Mouse (Mus musculus): ENCODE data around the gene Rgr.
A peak's percentile ranks its signal among the peaks of the same experiment; 100 is the strongest.

Gene Rgr

DNA sequence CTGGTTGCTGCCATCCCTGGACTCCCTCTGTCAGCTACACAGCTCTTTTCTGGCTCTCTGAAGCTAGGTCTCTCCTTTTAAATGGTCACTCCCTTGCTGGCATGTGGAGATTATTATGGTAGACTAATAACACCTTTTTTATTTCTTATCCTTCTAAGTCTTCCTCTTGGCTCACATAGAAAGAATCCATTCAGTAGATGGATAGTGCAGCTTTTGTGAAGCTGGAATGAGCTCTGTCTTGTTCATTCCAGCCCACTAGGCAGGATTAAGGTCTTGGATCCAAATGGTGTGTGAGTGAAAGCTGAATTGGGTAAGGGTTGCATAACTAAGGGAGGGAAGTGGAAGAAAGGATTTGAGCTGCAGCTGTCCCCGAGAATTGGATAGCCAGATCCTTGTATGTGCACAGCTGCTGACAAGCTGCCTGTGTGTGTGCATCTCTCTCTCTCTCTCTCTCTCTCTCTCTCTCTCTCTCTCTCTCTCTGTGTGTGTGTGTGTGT is at the start of gene Rgr:
Gene Rgr, minus strand, starts transcription at position 51 of the 497 bp plus-strand sequence.
- DNase-seq (ENCODE audit: extremely low spot score): no peak

GRCm38 (mm10) chr14:37097956-37098530 is 49.3 kb upstream of the Rgr start, which contains the start of gene Cdhr1:
Cdhr1 (minus strand) TSS chr14:37098347.
- DNase-seq (ENCODE audit: extremely low spot score): peak; percentile 53

DNA sequence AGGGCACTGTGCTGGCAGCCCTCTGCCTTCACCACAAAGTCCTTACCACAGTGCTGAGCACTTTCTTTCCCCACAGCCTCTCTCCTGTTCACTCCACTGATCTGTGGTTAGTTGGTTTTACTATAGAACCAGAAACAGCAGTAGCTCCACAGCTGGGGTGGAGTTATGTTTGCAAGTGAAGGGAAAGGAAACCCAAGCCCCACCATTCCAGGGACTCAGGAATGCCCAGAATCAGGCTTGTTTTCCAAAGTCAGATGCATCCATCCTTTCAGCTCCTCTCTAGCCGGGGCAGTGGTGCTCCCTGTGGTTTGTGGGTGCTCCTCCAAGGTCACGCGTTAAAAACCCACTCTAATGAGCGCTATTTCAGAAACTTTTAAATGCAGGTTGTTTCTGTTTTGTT is 46.8 kb upstream of the Rgr start:
- no peak for DNase-seq (ENCODE audit: extremely low spot score)

DNA sequence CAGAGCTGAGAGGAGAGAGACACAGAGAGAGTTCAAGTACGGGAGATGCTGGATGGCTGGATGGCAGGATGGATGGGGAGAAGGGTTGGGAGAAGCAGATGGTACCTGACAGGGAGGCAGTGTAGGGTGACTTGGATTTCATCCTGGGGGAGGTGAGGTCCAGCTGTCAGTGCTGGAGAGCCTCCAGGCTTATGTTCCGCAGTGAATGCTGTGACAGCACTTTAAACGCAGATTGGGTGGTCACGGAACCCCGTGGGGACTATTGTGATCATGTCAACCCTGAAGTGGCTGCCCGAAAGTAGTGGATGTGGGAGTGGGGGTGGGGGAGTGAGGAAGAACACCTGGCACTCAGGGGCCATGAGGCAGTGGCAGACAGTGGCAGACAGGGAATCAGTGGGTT is 45.7 kb upstream of the Rgr start:
- no peak for DNase-seq (ENCODE audit: extremely low spot score)

- no peak for DNase-seq (ENCODE audit: extremely low spot score)
Observed at GRCm38 (mm10) chr14:37083755-37084154, 35.0 kb upstream of the Rgr start.

- no peak for DNase-seq (ENCODE audit: extremely low spot score)
Observed at GRCm38 (mm10) chr14:37080724-37081123, 32.0 kb upstream of the Rgr start.

GRCm38 (mm10) chr14:37068516-37068915 is 19.8 kb upstream of the Rgr start:
- peak; percentile 64 for DNase-seq (ENCODE audit: extremely low spot score)

DNA sequence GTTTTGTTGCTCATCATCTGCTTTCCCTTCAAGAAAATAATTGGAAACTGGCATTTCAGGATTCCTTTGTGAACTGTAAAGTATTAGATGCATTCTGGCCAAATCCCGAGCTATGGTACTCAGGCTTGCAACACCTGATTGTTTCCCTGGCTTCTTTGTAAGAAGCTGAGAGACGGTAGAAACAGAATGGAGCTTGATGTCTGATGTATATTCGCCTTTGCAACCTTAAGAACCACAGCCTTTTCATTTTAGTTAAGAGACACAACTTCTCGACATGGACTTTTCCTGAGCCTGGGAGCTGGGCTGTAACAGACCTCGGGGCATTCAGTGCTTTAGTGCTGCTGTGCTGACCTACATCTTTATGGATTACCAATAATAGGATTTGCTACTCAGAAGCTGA is 18.9 kb upstream of the Rgr start, which contains the start of gene Lrit2:
Gene Lrit2, plus strand, starts transcription at position 301 of the 400 bp plus-strand sequence.
- no peak for DNase-seq (ENCODE audit: extremely low spot score)

DNA sequence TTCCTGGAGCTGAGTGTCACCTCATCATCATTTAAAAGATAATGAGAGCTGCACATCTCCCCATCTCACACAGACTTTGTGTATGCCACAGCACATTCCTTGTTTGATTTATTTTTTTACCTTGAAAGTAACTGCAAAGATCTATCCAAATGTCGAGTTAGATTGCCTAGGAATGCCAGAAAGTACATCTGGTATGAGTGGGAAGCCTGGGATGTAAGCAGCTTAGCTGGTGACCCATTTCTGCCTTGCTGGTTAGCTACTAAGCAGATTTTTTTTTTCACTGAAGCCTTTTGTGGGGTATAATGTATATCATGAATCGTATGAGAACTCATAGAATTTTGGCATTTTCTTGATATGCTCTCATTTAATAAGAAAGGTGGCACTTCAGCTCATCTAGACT is 17.9 kb upstream of the Rgr start:
- no peak for DNase-seq (ENCODE audit: extremely low spot score)

- DNase-seq (ENCODE audit: extremely low spot score): no peak
Observed at GRCm38 (mm10) chr14:37064849-37065248, 16.1 kb upstream of the Rgr start.

DNA sequence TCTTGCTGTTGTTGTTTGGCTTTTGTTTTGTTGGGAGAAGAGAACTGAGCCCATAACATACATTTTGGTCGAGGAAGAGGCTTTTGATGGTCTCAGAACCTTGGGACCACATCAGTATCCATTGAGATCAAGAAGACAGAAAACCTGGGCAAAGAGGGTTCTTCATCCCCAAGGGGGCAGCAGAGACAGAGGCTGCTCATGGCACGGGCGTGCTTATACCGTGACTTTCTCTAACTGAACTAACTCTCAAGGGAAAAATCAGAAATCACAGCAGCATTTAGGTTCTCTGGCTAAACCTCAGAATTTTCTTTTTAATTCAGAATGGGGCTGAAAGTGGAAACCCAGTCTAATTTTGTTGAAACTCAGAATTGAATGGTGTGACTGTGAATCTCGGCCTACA is 14.3 kb downstream of the Rgr start:
- DNase-seq (ENCODE audit: extremely low spot score): no peak

DNA sequence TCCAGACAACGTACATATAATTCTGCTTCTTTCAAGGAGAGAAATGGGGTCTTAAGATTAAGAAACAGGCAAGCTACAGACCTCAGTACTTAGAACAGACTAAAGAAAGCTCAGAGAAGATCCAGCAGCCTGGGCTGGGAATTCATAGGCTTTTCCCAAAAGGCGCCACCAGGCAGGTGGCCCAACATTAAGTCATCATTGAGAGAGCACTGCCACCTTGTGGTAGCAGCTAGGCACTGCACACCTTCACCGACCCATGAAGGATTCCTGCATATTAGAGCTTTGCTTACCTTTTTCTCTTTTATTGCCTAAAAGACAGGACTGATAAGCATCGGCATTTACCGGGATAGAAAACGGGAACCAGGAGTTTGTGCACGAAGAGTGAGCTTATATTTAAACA is 15.5 kb downstream of the Rgr start:
- DNase-seq (ENCODE audit: extremely low spot score): peak; percentile 57

- DNase-seq (ENCODE audit: extremely low spot score): no peak
Observed at GRCm38 (mm10) chr14:37032481-37033104, 16.2 kb downstream of the Rgr start.

DNA sequence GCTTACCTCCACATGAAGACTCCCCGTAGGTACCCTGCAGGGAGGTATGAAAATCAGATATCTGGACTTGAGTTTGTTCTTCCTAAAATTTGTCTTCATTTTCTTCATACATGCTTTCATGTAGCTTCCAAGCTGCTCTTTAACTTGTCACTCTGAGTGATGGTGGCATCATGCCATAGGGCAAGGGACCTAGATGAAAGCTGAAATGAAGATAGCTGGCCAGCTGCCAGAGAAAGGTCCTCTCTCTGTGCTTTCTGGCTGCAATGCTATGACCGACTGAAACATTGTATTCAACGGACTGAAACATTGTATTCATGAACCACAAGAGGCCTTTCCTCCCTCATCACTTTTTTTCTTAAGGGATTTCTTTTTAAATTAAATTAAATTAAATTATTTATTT is 20.2 kb downstream of the Rgr start:
- DNase-seq (ENCODE audit: extremely low spot score): no peak

- no peak for DNase-seq (ENCODE audit: extremely low spot score)
Observed at GRCm38 (mm10) chr14:37027951-37028350, 20.8 kb downstream of the Rgr start.

DNA sequence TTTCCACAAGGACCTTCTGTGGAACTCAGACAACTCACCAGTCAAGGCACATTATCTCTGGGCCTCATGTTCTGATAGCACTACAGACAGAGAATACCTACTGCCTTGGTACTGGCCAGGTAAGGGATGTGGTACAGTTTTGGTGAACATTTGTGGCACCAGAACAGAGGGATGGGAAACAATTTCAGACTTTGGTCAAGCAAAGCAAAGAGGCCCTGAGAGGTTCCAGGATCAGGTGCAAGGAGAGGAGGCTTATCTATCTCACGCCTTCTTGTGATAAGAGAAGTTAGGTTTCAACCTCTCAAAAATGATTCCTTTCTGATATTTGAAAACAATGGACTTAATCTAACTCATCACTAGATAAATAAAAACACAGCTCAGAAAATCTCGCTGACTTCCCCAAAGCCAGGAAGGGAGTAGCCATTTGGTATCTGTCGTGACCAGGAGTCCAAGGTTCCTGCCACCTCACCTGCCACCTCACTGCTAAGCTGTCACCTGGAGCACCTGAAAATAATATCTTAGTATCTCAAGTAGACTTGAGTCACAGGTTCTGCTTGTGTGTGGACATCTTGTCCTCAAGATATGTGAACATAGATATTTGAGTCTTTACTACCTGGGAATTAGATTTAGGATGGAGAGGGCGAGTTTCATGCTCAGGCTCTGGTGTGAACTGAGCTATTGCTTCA is 21.4 kb downstream of the Rgr start:
- DNase-seq (ENCODE audit: extremely low spot score): no peak

GRCm38 (mm10) chr14:37015894-37016293 is 32.9 kb downstream of the Rgr start:
- peak; percentile 38 for DNase-seq (ENCODE audit: extremely low spot score)

GRCm38 (mm10) chr14:37013644-37014043 is 35.1 kb downstream of the Rgr start:
- no peak for DNase-seq (ENCODE audit: extremely low spot score)

DNA sequence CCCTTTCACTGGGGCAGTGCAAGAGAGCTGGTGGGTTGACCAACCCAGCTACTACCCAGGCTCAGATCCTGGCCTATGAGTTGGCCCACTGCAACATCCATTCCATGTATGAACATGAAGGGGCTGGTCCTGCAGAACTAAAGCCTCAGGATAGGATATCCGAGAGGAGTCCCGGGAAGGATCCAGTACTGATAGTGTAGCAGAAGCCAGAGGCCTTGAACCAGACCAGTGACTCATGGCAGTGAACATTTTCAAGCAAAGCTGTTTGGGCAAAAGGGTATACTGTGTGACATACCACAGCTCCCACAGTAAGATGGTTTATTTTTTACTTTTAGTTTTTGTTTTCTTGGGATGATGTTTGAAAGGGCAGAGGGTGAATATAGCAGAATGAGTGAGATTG is 39.1 kb downstream of the Rgr start:
- DNase-seq (ENCODE audit: extremely low spot score): no peak

- DNase-seq (ENCODE audit: extremely low spot score): no peak
Observed at GRCm38 (mm10) chr14:37006489-37006888, 42.3 kb downstream of the Rgr start.

DNA sequence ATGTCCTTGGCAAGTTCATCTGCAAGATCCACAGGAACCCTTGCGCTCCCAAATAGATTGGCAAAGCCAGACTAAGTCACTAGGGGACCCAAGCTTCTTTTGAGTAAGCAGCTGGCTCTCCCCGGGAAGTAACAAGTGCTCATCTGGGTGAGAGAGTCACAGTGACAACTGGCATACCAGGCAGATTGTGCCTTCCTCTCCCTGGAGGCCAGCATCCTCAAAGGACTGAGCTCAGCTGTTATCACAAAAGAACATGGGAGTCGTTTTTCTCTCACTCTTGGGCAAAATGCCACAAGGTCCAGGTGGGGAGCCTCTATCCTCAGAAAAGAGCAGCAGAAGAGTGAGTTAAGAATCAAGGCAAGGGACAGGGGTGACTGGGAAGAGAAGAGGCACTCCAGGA is 42.9 kb downstream of the Rgr start:
- no peak for DNase-seq (ENCODE audit: extremely low spot score)

DNA sequence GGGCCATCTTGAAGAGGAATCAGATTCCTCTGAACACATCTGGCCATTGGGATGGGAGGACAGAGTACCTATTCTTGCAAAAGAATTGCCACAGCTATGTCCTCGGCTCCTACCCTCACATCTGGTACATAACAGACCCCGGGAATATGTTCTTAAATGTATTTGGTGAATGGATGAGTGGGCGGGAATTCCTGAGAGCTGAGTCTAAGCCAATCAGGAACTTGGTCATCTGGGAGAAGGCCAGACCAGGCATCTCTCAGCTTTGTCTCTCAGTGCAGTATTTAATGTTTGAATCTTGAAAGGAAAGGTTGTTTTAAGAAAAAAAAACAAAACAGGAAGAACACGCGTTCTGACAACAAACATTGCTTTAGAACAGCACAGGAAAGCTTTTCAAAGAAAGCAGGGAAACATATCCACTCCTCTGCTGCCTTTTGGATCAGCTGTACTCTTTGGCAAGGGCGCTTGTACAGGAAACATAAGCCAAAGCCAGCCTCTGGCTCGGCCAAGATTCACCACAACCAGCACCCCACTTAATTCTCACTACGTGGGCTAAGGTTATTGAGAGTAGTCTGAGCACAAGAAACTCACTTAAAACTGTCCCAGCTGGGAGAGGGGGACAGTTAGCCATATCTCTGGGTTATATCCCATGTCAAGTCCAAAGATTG is 45.2 kb downstream of the Rgr start:
- no peak for DNase-seq (ENCODE audit: extremely low spot score)

Measured in embryo, embryonic 9.5 days (tissue).